Mouse (Mus musculus): ENCODE data around the gene Snn.

The Snn gene

DNA sequence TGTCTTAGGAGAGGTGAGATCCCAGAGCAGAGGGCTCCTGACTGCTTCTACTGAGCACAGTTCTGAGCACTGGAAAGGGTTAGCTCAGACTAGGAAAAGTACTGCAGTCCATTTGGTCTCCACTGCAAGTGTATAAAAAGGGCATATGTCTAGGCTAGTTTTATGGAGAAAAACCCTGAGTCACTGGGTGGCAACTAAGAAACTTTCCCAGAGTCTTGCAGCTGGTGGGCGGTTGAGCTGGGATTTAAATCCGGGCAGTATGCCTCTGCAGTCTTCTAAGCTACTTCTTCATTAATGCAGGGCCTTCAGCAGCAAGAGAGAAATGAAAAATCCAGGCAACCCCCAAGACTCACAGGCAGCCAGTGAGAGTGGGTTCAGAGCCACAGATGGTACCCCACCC lies 10.5 kb upstream of the Snn start:
- DNase-seq: no peak

GRCm38 (mm10) chr16:11051134-11051533 lies 9.6 kb upstream of the Snn start:
- no peak for DNase-seq

GRCm38 (mm10) chr16:11054409-11054808 lies 6.3 kb upstream of the Snn start:
- DNase-seq: peak in 1 of 2 experiments; percentile 32

DNA sequence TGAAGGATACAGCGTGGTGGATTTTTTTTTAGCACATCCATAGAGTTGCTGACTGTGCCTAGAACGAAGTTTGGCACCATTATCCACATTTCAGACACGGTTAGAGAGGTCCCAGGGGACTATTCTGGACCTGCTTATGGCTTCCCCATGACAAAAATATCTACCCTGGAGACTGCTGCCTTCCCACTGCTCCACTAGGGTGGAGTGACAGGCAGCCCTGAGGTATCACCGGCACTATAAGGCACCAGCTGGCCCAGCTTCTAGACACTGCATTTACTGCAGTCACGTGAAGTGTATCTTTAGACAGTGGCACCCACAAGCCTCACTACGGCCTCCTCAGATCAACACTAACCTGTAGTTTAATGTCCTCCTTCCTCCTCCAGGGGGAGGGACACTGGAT lies 5.9 kb upstream of the Snn start:
- DNase-seq: peak; percentile 35 to 43

DNA sequence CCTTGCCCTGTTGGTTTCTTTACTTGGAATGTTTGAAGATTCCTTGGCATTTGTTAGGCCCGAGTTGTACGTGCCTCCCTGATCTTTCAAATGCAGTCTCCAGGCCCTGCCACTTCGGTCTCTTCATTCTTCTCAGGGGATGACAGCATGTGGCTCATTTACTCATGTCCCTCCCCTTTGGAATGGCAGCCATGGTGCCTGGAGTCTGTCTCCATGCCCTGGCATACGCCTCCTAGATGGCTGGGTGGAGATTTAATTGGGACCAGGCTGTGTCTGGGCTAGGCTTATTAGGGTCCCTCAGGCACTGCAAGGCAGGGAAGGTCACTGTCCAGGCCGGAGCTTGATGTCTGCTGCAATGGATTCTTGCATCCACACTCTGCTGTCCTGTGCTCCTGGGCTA lies 4.8 kb upstream of the Snn start:
- no peak for DNase-seq

- peak; percentile 47 to 48 for DNase-seq
These were observed 2.3 kb downstream of the Snn start for GRCm38 (mm10) chr16:11062794-11063721.

- no peak for DNase-seq
These were observed 3.6 kb downstream of the Snn start for GRCm38 (mm10) chr16:11064341-11064740.

GRCm38 (mm10) chr16:11064742-11065141 lies 4.0 kb downstream of the Snn start:
- DNase-seq: peak; percentile 31 to 36

DNA sequence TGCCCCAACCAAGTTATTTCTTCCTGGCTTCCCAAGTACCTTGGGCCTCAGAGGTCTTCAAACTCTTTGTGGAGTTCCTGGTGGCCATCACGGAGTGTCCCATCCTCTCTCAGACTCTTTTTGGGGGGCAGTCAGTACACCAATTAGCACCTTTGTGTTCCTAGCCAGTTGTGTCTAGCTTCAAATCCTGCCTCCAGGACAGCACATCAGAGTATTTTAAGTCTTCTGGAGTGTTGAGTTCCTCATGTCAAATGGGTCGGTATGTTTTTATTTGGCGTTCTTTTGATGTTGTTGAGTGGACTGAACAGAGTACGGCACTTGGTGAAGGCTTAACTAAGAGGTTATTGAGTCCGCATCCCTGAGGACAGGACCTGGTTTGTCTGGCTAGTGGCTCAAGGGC lies 4.7 kb downstream of the Snn start:
- DNase-seq: peak in 1 of 2 experiments; percentile 25

GRCm38 (mm10) chr16:11066029-11066832 lies 5.5 kb downstream of the Snn start, which contains the start of gene Litaf:
Litaf (minus strand) TSS chr16:11066157.
- peak; percentile 99 for DNase-seq

- peak; percentile 40 to 49 for DNase-seq
These were observed 6.1 kb downstream of the Snn start for GRCm38 (mm10) chr16:11066833-11067191.

DNA sequence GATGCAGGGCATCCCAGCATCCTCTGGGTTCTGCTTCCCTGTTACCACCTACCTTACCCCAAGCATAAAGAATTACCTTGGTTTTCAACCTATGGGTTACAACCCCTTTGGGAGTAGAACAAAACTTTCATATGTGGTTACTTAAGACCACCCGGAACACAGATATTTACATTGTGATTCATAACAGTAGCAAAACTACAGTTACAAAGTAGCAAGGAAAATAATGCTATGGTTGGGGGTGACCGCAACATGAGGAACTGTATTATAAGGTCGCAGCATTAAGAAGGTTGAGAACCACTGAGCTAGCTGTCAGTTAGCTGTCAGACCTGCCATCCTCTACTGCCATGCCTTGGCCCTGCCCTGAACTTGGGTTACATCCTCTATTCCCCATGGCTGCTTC lies 7.9 kb downstream of the Snn start:
- peak in 1 of 2 experiments; percentile 29 for DNase-seq

DNA sequence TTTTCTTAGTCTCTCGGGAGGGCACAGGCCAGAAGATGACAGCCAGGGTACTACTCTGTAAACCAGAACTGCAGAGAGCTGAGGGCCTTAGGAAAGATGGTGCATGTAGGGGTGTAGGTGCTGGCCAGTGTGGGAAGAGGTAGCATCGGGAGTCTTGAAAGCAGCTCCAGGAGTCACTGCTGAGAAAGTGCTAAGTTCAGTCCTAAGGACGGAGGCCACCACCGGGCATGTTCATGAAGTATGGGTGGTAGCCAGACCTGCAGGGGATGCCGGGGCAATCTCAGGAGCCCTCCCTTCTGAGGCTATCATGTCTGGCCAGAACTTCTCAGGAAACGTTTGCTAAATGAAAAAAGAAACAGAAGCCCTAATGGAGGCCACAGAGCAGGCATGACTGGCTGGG lies 8.5 kb downstream of the Snn start:
- peak in 1 of 2 experiments; percentile 28 for DNase-seq

DNA sequence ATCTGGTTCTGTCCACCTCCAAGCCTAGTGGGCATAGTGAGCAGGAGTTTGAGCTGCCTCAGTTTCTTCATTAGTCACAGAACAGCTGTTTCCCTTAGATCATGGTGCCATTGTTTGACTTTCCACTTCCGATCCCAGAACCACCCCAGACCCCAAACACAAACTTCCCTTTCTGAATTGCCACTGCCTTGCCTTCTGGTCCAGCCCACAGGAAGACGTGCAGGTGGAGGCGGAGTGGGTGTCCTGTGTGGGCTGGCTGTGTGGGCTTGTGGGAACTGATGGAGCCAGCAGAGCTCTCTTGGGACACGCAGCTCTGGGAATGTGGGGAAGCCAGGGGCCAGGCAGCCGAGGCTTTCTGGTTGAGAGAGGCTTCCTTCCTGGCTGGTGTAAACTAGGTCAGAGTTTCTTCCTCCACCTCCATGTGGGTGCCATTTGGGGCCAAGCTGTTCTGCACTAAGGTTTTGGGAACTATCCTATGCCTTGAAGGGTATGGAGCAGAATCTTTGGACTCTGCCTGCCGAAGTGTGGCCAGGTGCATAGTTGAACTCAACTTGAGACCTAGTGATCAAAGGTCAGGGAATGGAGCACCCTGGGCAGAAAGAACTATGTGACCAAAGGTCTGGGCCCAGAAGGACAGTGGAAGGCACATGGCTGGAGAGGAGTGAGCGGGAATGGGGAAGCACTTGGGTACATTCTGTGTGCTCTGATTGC lies 9.1 kb downstream of the Snn start:
- peak; percentile 63 to 64 for DNase-seq

- no peak for DNase-seq
These were observed 10.4 kb downstream of the Snn start for GRCm38 (mm10) chr16:11071176-11071575.

DNA sequence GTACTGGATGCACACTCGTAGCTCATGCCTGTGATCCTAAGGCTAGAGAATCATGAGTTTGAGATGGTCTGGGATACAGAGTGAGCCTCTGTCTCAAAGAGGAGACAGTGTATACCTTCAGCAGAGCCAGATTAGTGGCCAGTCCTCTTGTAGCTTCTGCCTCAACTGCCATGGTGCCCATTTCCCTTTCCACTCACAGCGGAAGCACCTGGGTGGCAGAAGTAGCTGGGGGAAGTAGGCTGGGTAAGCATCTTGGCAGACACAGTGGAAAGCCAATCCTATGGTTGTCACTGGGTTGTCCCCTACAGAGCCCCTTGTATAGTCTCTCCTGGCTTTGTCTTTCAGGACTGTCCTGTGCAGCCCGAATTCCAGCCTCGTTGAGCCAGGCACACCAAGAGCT lies 11.1 kb downstream of the Snn start:
- DNase-seq: peak; percentile 68 to 70

- DNase-seq: no peak
These were observed 11.7 kb downstream of the Snn start for GRCm38 (mm10) chr16:11072454-11072853.

GRCm38 (mm10) chr16:11073060-11073459 lies 12.3 kb downstream of the Snn start:
- DNase-seq: peak in 1 of 2 experiments; percentile 18

DNA sequence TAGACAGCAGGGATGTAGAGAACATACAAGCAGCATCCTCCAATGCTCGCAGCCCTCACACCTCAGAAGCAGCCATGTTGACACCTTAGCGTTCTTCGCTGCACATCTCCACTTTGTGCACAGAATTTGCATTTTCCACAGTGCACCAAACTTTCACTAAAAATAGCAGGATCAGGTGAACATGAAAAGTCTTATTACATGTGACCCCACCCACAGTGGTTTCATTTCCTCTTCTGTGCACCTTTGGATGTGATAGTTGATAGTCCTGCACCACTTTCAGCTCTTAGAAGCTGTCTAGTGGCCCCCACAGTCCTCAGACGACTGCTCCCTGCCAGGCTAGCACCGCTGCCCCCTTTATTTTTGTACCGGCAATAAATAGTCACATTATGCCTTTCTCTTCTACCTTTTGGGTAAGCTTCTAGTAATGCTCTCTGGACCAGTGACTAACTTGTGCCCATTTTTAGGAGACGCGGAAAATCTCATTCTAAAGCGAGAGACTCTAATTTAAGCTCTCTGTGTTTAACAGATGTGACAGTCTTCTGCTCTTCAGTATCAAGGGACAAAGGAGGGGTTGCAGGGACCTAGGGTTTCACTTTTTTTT lies 17.0 kb downstream of the Snn start:
- peak; percentile 89 to 93 for DNase-seq

DNA sequence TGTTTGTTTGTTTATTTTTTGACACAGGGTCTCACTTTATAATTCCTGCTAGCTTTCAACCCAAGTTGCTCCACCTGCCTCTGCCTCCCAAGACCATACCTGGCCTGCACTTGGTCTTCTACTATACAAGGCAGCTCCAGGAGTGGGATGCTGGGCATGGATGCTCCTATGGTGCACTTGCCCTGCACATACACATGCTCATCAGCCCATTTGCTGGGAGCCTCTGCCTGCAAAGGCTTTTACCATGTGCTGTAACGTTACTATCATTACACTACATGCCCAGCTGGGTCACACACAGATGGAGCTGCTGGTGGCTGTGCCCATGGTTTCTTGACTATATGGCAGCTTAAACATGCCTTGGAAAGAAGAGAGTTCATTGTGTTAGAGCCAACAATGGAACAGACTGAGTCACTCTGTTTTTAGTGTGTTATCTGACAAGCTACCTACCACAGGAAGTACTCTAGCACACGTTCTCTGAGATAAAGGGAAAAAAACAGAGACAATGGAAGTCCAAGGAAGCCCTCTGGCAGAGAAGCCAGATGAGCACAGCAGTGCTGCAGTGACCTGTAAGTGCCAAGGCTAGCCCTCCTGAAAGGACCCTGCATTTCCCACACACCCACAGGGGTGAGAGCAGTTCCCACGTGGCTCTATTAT lies 17.6 kb downstream of the Snn start:
- DNase-seq: peak; percentile 38 to 42

DNA sequence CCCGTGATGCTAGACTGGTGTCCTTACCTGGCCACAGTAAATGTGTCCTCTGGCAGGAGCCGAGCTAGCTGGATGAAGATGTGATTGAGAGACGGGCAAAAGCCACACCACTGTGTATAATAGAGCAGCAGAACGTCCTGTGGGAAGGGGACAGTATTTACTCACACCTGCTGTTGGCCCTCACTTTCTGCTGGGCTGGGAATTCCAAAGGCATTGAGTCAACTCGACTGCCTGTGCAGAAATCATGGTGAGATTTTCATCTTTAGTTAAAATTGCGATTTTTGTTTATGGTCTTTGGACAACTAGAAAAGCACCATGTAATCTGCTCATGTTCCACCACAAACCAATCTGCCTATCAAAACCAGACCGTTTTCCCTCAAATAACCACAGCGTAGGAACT lies 23.4 kb downstream of the Snn start:
- no peak for DNase-seq

- no peak for DNase-seq
These were observed 25.6 kb downstream of the Snn start for GRCm38 (mm10) chr16:11086299-11086698.
